Mouse (Mus musculus) cortical plate, adult 2 months (tissue): Measurements from ENCODE around the gene Clic3. TPM values are rescaled to one million over a fixed set of nuclear protein-coding genes. Genes with fewer than 3 reads are reported as not detected.

Source experiments
- H3K27ac ChIP-seq: fragments of 200-500 bp; 2 replicates; pipeline ENCODE4 v1.5.1; 2012; ENCODE audit warnings: low read length, control low read depth, inconsistent platforms; ENCODE audit not compliant: insufficient read depth
- H3K4me1 ChIP-seq: fragments of 200-500 bp; 2 replicates; pipeline ENCODE4 v1.6.1; 2011; ENCODE audit warnings: low read length; ENCODE audit not compliant: control insufficient read depth, insufficient read depth
- H3K4me3 ChIP-seq: fragments of 200-500 bp; 2 replicates; pipeline ENCODE4 v1.5.1; 2011; ENCODE audit warnings: mild to moderate bottlenecking, low read length, control low read depth; ENCODE audit not compliant: insufficient read depth
- CTCF ChIP-seq: fragments of 200-500 bp; IDR thresholded peaks from 2 replicates; pipeline ENCODE4 v1.5.1; 2011; ENCODE audit warnings: mild to moderate bottlenecking, control low read depth, low read length; ENCODE audit not compliant: insufficient read depth; ENCODE audit errors: extremely low read depth
- POLR2A ChIP-seq: fragments of 200-500 bp; IDR thresholded peaks from 2 replicates; pipeline ENCODE4 v1.6.1; 2011; ENCODE audit warnings: mild to moderate bottlenecking, low read length, control low read depth; ENCODE audit not compliant: insufficient read depth; ENCODE audit errors: extremely low read depth
- polyA plus RNA-seq: library from polyadenylated mRNA; depleted of rRNA; stranded (reverse); fragments of >200 nt; gene quantifications from 2 replicates; pipeline ENCODE4 v1.2.3, GENCODE M21; 2012

Gene Clic3
- polyA plus RNA-seq, 1 experiment = 0.79 TPM

DNA sequence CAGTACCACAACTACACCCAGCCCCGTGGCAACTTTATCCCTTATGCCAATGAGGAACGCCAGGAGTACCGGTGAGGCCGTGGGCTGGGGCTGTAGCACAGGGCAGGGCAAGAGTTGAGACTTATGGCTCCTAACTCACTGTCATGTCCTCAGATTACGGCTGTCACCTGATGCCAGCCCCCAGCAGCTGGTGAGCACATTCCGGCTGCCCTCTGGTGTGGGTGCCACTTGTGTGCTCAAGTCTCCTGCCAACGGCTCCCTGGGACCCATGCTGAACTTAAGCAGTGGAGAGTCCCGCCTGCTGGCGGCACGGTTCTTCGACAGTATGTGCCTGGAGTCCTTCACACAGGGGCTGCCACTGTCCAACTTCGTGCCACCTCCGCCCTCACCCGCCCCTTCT, 14.0 kb upstream of the Clic3 start:
- TF ChIP-seq POLR2A (no peak), CTCF (no peak)
- H3K27ac ChIP-seq = no peak overlapping the region
- no peak overlapping the region for H3K4me3 ChIP-seq
- no peaks in the 10 kb centered on the region for H3K4me1 ChIP-seq

DNA sequence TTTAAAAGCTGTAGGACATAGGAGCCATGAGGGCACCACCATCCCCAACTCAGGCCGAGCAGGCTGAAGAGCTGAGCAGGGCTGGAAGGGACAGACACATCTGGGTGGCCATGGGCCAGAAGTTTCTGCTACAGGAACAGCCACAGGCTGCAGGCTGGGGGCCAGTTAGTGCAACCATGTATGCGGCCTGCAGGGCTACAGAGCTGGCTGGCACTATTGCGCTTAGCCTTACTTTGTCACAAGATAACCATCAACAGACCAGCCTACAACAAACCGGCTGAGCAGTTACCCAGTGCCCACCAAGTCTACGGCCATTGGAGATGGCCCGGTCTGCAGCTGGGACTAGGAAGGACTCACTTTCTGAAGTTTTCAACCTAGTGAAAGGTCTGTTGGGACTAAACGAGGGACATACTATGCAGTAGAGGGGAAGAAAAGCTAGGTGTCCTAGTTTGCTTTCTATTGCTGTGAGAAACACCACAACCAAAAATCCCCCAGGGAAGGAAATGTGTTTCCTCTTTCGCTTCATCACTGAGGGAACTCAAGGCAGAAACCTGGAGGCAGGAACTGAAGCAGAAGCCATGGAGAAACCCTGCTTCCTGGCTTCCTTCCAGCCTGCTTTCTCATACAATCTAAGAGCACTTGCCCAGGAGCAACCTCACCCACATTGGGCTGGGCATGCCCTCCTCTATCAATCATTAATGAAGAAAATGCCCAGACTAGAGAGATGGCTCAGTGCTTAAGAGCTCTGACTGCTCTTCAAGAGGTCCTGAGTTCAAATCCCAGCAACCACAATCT, 5.6 kb upstream of the Clic3 start:
- Histone ChIP-seq H3K27ac (no peak overlapping the region), H3K4me3 (no peak overlapping the region), H3K4me1 (no peaks in the 10 kb centered on the region)
- TF ChIP-seq CTCF (no peak), POLR2A (no peak)

- H3K27ac ChIP-seq = no peak overlapping the region
- no peak overlapping the region for H3K4me3 ChIP-seq
- TF ChIP-seq CTCF (no peak), POLR2A (no peak)
- no peaks in the 10 kb centered on the region for H3K4me1 ChIP-seq
Observed at GRCm38 (mm10) chr2:25452951-25453350, 3.7 kb upstream of the Clic3 start.

GRCm38 (mm10) chr2:25457022-25457896, 621 bp downstream of the Clic3 start:
- H3K4me1 ChIP-seq = peaks cover 5% of the 10 kb centered on the region
- TF ChIP-seq CTCF (no peak), POLR2A (no peak; the same call in 1 of the 2 replicates)
- H3K27ac ChIP-seq = no peak overlapping the region
- no peak overlapping the region for H3K4me3 ChIP-seq

- TF ChIP-seq CTCF (no peak), POLR2A (no peak)
- no peak overlapping the region for H3K4me3 ChIP-seq
- peaks cover 5% of the 10 kb centered on the region for H3K4me1 ChIP-seq
- H3K27ac ChIP-seq = no peak overlapping the region
Observed at GRCm38 (mm10) chr2:25458911-25459310, 2.3 kb downstream of the Clic3 start.

DNA sequence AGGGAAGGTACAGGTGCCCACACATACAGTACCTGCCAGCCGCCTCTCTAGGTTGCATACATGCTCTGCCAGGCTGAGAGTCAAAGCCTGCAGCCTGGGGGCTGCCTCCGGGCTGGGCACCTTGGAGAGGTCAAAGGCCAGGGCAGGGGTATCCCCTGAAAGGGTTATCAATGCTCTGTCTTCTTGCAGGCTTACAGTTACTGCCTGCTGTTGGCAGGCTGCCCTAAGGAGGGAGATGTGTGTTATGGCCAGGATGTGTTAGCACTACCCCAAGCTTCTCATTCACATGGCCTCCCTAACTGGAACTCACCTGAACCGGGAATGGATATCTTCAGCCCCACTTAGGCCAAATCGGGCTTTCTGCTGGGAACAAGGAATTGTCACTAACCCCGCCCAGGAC, 3.5 kb downstream of the Clic3 start:
- Histone ChIP-seq H3K4me3 (peak overlapping the region; percentile 82), H3K27ac (peak overlapping the region; percentile 80), H3K4me1 (peaks cover 5% of the 10 kb centered on the region)
- TF ChIP-seq POLR2A = no peak
- TF ChIP-seq CTCF = no peak

GRCm38 (mm10) chr2:25460551-25461309, 4.1 kb downstream of the Clic3 start, which contains the start of gene Paxx:
TSS of gene Paxx (minus strand) at chr2:25461094.
- H3K27ac ChIP-seq = peak within 1 kb of the TSS; percentile 80
- peak; percentile 84; the same call in 1 of the 2 replicates for TF ChIP-seq POLR2A
- no peak for TF ChIP-seq CTCF
- H3K4me1 ChIP-seq = peaks cover 5% of the 10 kb centered on the region
- H3K4me3 ChIP-seq = peak within 1 kb of the TSS; percentile 82

DNA sequence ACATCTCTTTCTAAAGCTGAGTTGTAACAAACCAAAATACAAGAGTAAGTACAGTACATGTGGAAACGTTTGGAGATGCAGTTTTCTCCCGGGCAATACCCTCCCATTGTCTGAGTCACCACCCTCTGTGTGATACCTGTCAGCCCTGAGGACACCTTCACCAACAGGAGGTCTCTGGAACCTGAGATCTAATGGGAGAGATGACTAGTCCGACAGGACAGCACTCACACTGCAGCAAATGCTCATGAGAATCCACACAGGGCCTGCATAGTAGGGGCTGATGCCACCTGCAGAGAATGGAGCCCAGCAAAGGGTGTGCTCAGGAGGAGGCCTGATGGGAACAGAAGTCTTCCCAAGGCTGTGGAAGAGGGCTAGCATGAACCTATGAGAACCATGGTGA, 4.8 kb downstream of the Clic3 start:
- Histone ChIP-seq H3K4me1 (peaks cover 5% of the 10 kb centered on the region), H3K4me3 (peak overlapping the region; percentile 82), H3K27ac (peak overlapping the region; percentile 77)
- no peak for TF ChIP-seq CTCF
- no peak for TF ChIP-seq POLR2A

DNA sequence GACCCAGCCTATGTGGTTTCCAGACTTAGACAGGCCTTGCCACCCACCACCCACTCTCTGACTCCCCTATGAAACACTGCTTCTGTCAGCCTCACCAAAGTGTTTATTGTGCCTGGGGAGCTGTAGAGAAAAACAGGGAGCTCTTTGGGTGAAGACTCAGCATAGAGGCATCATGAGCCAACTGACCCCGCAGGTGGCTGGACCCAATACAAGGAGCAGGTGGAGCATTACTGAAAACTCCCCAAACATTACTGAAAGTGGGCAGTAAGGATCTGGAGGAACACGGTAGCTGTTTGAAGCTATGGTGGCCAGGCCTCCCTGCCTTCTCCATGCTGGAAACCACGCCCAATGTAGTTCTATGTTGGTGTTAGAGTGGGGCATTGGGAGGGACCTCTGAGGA, 7.0 kb downstream of the Clic3 start:
- no peak overlapping the region for H3K27ac ChIP-seq
- TF ChIP-seq CTCF = no peak
- TF ChIP-seq POLR2A = no peak
- peaks cover 5% of the 10 kb centered on the region for H3K4me1 ChIP-seq
- no peak overlapping the region for H3K4me3 ChIP-seq
